Mouse (Mus musculus): ENCODE measurements around the gene Mapk8. TPM values are rescaled to one million over a fixed set of nuclear protein-coding genes. Genes with fewer than 3 reads are reported as not detected.

Mapk8 gene
- total RNA-seq, 2 experiments from 2014 or later: 38.8 to 53.8 TPM

- ATAC-seq (replicated peaks; ENCODE audit: poor library complexity, severe bottlenecking): no peak
Measured at GRCm38 (mm10) chr14:33402331-33402730, 44.6 kb downstream of the Mapk8 start.

DNA sequence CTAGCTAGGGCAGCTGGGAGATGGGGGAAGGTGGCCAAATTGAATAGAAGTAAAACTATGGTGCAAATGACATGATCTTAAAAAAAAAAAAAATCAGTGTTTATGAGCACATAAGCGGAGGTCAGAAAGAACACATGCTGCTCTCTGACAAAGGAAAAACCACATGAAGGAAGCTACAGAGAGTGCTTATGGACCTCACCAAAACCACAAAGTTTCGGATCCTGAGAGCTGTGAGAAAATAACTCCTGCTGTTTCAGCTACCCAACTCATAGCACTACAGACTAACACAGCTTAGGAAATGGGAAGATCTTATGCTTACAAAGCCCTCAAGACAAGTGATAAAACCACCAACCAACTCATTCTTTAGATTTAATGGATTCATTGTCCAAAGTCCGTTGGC lies 46.9 kb downstream of the Mapk8 start:
- peak; percentile 95 for ATAC-seq (replicated peaks; ENCODE audit: poor library complexity, severe bottlenecking)

- no peak for ATAC-seq (replicated peaks; ENCODE audit: poor library complexity, severe bottlenecking)
Measured at GRCm38 (mm10) chr14:33398065-33398860, 48.7 kb downstream of the Mapk8 start.

DNA sequence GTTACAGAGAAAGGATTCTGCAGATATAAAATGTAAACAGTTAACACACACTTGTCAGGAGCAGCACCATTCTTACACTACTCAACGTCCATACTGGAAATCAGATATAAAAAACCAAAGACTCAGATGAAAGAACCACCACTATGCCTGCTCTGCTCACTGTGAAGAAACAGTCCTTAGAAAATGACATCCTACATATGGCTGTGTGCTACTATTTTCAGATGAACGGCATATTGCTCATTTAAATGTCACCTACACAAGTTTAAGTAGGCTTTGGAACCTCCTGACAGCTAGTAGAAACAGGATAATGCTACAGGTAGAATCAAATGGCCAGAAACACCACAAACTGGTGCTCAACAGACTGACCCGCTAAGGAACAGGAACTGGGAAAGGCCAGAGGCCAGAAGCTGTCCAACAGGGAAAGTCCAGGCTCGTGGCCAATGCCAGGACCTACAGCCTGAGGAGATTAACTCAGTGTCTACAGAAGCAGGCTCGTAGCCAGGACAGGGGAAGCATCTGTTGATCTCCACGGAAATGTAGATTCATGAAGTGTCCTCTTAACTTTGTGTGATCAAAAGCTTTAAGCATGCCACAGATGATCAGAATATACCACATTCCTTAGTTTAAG lies 66.0 kb downstream of the Mapk8 start:
- no peak for ATAC-seq (replicated peaks; ENCODE audit: poor library complexity, severe bottlenecking)

GRCm38 (mm10) chr14:33378723-33379122 lies 68.2 kb downstream of the Mapk8 start:
- no peak for ATAC-seq (replicated peaks; ENCODE audit: poor library complexity, severe bottlenecking)

DNA sequence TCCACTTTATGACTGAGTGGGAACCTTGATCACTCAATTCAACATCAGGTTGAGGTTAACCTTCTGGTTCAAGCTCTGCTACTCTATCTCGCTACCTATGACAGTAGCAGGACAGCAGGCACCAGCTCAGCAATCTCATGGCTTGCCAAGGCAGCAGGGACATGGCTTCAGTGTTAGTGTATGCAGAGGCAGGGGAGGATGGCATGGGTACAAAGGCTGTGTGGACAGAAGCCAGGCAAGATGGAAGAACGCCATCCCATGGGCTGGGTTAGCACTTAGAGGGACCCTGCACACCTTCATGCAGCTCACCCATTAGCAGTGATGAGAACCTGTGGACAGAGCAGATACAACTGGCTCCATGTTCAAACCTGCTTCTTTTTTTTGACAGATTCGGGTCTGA lies 69.7 kb downstream of the Mapk8 start:
- no peak for ATAC-seq (replicated peaks; ENCODE audit: poor library complexity, severe bottlenecking)

- ATAC-seq (replicated peaks; ENCODE audit: poor library complexity, severe bottlenecking): no peak; the same call in 1 of the 2 replicates
Measured at GRCm38 (mm10) chr14:33374089-33374488, 72.9 kb downstream of the Mapk8 start.

DNA sequence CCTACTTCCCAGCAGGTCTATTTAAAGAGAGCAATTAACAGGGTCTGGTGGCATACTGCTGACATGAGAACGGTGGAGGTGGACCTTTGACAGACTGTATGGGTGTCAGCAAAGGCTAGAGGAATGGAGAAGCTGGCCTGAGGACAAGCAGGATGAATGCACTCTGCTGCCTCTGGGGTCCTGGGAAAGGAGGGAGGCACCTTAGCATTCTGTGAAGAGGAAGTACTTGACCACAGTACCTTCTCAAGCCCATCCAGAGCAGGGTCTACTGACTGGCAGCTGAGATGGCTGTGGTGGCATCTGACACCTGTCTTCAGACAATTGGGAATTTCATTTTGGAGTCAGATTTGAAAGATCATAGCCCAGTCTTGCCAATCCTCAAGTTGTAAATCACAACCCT lies 73.7 kb downstream of the Mapk8 start:
- ATAC-seq (replicated peaks; ENCODE audit: poor library complexity, severe bottlenecking): peak; percentile 26; the same call in 1 of the 2 replicates

DNA sequence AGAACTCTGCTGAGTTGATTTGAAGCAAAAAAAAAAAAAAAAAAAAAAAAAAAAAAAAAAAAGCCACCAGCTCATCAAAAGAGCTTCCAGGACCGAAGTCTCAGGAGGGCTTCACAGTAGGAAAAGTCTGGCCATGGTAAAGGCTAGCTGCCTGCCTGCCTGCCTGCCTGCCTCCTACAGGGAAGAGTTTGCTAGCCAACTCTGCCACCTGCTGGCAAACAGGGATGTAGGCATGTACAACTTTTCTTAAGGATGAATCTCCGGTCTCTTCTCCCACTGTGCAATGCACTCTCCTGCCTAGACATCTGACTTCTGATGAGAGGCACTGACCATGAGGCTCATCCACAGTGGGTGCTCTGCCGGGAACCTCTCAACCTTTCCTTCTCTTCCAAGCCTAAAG lies 75.7 kb downstream of the Mapk8 start:
- peak; percentile 59 for ATAC-seq (replicated peaks; ENCODE audit: poor library complexity, severe bottlenecking)

GRCm38 (mm10) chr14:33370056-33370455 lies 76.9 kb downstream of the Mapk8 start:
- ATAC-seq (replicated peaks; ENCODE audit: poor library complexity, severe bottlenecking): peak; percentile 31; the same call in 1 of the 2 replicates

DNA sequence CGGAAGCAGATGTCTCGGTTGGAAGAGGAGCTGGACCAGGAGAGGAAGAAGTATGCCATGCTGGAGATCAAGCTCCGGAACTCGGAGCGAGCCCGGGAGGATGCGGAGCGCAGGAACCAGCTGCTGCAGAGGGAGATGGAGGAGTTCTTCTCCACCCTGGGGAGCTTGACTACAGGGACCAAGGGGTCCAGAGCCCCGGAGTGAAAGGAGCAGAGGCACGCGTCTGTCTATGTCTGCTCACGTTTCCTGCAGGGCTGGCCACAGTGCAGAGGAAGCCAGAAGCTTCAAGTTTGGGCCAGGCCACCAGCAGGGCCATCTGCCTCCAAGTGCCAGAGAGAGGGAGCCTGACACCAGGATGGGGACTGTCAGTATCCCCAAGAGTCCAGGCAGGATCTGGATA lies 77.6 kb downstream of the Mapk8 start:
- ATAC-seq (replicated peaks; ENCODE audit: poor library complexity, severe bottlenecking): no peak

DNA sequence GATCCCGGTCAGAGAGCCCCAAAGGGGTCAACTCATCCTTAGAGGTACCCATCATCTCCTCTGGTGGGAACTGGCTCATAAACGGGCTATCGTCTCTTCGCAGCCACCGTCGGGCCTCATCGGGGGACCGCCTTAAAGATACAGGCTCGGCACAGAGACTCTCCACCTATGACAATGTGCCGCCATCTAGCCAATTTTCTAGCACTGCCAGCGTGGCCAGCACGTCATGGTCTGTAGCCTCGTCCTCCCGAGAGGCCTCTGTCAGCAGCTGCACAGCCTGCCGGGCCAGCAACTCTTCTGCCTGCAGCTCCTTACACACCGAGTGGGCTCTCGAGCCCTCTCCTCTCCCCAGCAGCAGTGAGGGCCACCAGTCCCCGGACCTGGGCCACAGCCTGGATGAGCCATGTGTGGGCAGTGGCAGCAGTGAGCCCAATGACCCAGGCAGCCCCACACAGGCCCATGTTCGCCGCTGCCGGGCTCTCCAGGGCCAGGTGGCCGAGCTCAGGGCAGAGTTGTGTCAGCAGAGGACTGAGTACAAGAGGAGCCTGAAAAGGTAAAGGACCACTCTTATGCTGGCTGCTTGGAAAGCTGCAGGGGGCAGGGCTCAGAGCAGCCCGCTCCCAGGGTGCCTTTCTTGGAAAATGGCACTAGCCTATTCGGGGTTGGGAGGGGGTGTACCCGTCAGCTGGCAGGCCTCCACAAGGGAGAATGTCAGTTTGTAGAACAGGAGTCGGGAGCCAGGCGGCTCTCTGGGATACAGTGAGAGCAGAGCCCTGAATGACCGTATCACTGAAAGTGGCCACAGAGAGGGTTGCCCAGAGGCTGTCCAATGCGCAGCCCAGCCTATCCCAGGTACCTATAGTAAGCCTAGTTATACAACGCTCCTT lies 79.8 kb downstream of the Mapk8 start:
- ATAC-seq (replicated peaks; ENCODE audit: poor library complexity, severe bottlenecking): no peak

- ATAC-seq (replicated peaks; ENCODE audit: poor library complexity, severe bottlenecking): no peak
Measured at GRCm38 (mm10) chr14:33364061-33364460, 82.9 kb downstream of the Mapk8 start.

DNA sequence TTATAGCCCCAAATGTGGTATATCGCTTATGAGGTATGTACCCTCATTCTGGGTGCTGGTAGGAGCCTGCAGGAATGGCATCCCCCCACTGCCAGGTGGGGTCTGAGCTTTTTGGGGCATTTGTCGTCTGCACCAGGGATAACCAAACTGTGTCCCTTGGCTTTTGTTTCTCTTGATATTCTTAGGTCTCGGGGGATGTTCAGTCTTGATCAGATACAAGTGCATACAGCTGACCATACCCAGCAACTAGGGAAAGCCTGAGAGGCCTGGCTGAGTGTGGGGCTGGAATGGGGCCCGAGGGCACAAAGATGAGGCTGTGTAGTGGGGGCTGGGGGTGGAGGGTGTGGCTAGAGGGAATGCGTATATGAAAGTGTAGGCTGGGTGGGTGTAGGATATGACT lies 83.3 kb downstream of the Mapk8 start:
- no peak for ATAC-seq (replicated peaks; ENCODE audit: poor library complexity, severe bottlenecking)

- ATAC-seq (replicated peaks; ENCODE audit: poor library complexity, severe bottlenecking): no peak
Measured at GRCm38 (mm10) chr14:33362807-33363206, 84.2 kb downstream of the Mapk8 start.

- no peak for ATAC-seq (replicated peaks; ENCODE audit: poor library complexity, severe bottlenecking)
Measured at GRCm38 (mm10) chr14:33362122-33362521, 84.8 kb downstream of the Mapk8 start.

DNA sequence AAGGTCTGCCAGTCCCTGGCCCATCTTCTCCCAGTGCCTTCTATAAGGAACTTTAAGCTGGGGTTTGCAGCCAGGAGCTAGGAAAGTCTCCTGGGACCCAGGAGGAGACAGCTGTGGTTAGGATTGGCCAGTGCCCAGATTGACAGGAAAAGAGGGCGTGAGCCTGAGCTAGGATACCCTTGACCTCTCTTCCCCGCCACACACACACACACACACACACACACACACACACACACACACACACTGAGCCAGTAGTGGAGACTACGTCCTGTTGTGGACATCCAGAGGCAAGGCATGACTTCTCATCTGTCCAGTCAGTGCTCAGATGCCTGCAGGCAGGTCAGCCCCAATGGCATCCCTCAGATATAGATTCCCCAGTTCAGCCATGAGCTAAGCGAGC lies 85.4 kb downstream of the Mapk8 start:
- no peak for ATAC-seq (replicated peaks; ENCODE audit: poor library complexity, severe bottlenecking)

DNA sequence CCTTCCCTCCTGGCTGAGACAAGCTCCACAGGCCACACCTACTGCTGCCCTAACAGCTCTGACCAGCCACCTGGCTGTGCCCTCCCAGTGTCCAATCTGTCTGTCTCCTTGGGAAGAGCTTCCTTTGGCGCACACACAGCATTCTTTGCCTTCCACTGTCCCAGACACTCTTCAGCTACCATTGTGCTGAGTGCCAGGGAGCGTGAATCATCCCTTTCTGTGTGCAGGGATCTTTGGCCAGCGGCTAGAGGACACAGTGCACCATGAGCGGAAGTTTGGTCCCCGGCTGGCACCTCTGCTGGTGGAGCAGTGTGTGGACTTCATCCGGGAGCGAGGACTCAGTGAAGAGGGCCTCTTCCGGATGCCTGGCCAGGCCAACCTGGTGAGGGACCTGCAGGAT lies 88.1 kb downstream of the Mapk8 start:
- no peak for ATAC-seq (replicated peaks; ENCODE audit: poor library complexity, severe bottlenecking)

DNA sequence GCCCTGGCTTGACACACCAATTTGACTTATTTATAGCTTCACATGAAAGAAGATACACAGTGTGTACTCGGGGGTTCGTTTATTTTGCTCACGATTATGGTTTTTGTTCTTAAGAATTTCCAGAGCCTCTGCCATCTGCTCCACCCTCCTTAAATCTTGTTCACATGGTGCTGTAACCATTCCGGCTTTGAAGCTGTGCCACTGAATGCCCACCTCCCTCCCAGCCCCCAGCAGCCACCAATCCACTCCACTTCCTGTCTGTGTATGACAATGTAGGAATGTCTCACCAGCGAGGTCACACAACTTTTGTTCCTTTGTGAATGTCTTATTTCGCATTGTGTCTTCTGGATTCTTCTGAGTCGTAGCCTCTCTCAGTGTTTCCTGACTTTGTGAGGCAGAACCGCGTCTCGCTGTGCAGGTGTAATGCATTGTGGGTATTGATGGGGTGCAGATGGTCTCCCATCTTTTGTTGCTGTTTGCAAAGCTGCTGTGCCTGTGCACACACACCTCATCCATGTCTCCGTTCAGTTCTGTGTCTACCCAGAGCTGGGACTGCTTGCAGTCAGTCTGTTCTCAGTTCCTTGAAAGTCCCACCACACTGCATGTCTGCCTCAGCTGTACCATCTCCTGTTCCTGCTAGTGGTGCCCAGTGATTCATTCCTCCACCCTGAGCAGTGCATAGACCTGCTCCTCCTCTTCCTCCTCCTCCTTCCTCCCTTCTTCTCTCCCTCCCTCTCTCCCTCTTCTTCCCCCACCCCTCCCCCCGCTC lies 89.2 kb downstream of the Mapk8 start:
- ATAC-seq (replicated peaks; ENCODE audit: poor library complexity, severe bottlenecking): no peak

GRCm38 (mm10) chr14:33355276-33355675 lies 91.7 kb downstream of the Mapk8 start:
- ATAC-seq (replicated peaks; ENCODE audit: poor library complexity, severe bottlenecking): no peak
